Mouse (Mus musculus) cerebellum, postnatal 4 days (tissue): ENCODE measurements around the gene Tmem8.

ENCODE experiments used
- DNase-seq, 2 experiments: peaks; one replicate each; pipeline ENCODE4 v3.0.0; 2022; ENCODE audit warnings: low spot score in 2 of 2, mixed read lengths in 1 of 2

Tmem8 gene

GRCm38 (mm10) chr17:26142796-26143195, 29.7 kb downstream of the Tmem8 start:
- DNase-seq, result no peak

GRCm38 (mm10) chr17:26143386-26143785, 30.3 kb downstream of the Tmem8 start:
- DNase-seq, result no peak

- no peak for DNase-seq
These were observed 36.0 kb downstream of the Tmem8 start for GRCm38 (mm10) chr17:26149056-26149455.

GRCm38 (mm10) chr17:26151886-26152630, 39.0 kb downstream of the Tmem8 start:
- no peak for DNase-seq

GRCm38 (mm10) chr17:26162736-26163135, 49.6 kb downstream of the Tmem8 start:
- no peak for DNase-seq

- no peak for DNase-seq
These were observed 54.9 kb downstream of the Tmem8 start for GRCm38 (mm10) chr17:26168039-26168438.
